Mouse (Mus musculus) embryonic fibroblast, embryonic 13.5 days (primary cell): ENCODE results near the gene Adat3. TPM values are rescaled to one million over a fixed set of nuclear protein-coding genes. Genes with fewer than 3 reads are reported as not detected.
"Not testable (repeated sequence)": the region's sequence is repeated elsewhere in the genome, so short reads cannot be mapped to it uniquely, and the experiment has no call there.

ENCODE experiments used
- H3K27ac ChIP-seq: 2 replicates; pipeline ENCODE4 v1.5.1; 2012; ENCODE audit warnings: low read length, control low read depth, inconsistent platforms; ENCODE audit not compliant: insufficient read depth
- H3K4me1 ChIP-seq: 2 replicates; pipeline ENCODE4 v1.6.1; 2011; ENCODE audit warnings: low read length; ENCODE audit not compliant: control insufficient read depth, insufficient read depth
- H3K4me3 ChIP-seq: 2 replicates; pipeline ENCODE4 v1.5.1; 2011; ENCODE audit warnings: mild to moderate bottlenecking, control low read depth, low read length; ENCODE audit not compliant: insufficient read depth
- CTCF ChIP-seq: IDR thresholded peaks from 2 replicates; pipeline ENCODE4 v1.5.1; 2011; ENCODE audit warnings: mild to moderate bottlenecking, control low read depth, low read length, moderate library complexity, borderline replicate concordance; ENCODE audit not compliant: insufficient read depth
- POLR2A ChIP-seq: IDR thresholded peaks from 2 replicates; pipeline ENCODE4 v1.6.1; 2011; ENCODE audit warnings: low read depth, mild to moderate bottlenecking, control low read depth, low read length, moderate library complexity
- polyA plus RNA-seq: library from polyadenylated mRNA; stranded (reverse); fragments of >200 nt; gene quantifications from 2 replicates; pipeline ENCODE4 v1.2.4, GENCODE M21; 2011; ENCODE audit warnings: low read depth; ENCODE audit not compliant: missing spikeins, insufficient read length

The Adat3 gene
- polyA plus RNA-seq, 1 experiment, result 2.9 TPM

DNA sequence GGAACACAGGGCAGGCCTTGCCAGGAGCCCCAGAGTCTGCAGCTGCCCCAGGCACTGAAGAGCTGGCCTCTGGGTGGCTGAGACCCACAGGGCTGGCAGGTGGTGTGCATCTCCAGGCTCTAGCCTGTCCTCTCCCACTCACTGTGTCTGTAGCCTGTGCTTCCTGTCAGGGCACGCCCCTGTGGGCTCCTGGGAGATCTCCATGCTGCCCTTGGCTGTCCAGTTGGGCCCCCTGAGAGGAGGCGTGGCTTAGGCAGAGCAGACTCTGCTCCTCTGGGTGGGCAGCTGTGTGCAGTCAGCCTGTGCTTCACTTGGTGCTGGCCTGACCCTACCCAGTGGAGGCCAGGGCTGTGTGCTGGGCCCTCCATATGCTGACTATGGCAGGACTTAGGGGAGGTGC lies 25.0 kb downstream of the Adat3 start:
- 0 out of 2 replicates have a peak, but pooled peaks cover 7% of the 10 kb centered on the region for H3K4me1 ChIP-seq

GRCm38 (mm10) chr10:80628925-80629324 lies 26.2 kb downstream of the Adat3 start:
- H3K27ac ChIP-seq, result no peak overlapping the region
- H3K4me1 ChIP-seq, result 0 out of 2 replicates have a peak, but pooled peaks cover 7% of the 10 kb centered on the region
- TF ChIP-seq CTCF (no peak), POLR2A (no peak)
- H3K4me3 ChIP-seq, result no peak overlapping the region

More for the DNA sequence above, 25.0 kb downstream of the Adat3 start:
- Histone ChIP-seq H3K27ac (no peak overlapping the region), H3K4me3 (no peak overlapping the region)
- no peak for TF ChIP-seq POLR2A
- TF ChIP-seq CTCF, result no peak

GRCm38 (mm10) chr10:80635345-80635744 lies 32.7 kb downstream of the Adat3 start:
- TF ChIP-seq POLR2A, result no peak
- TF ChIP-seq CTCF, result no peak
- no peak overlapping the region for H3K4me3 ChIP-seq
- no peak overlapping the region for H3K27ac ChIP-seq
- no peaks in the 10 kb centered on the region for H3K4me1 ChIP-seq

DNA sequence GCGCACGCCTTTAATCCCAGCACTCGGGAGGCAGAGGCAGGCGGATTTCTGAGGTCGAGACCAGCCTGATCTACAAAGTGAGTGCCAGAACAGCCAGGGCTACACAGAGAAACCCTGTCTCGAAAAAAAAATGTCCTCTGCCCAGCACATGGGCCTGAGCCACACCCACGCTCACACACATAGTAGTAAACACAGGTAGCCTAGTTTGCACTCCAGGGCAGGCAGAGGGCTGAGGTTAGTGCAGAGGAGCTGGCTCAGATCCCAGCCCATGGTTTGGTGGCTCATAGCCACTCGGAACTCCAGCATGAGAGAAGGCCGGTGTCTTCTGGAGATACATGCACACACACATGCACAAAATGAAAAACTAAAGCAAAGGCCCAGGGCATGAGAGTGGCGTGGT lies 44.3 kb downstream of the Adat3 start:
- TF ChIP-seq POLR2A, result no peak
- no peak for TF ChIP-seq CTCF
- no peak overlapping the region for H3K27ac ChIP-seq
- no peak overlapping the region for H3K4me3 ChIP-seq
- H3K4me1 ChIP-seq, result no peaks in the 10 kb centered on the region

DNA sequence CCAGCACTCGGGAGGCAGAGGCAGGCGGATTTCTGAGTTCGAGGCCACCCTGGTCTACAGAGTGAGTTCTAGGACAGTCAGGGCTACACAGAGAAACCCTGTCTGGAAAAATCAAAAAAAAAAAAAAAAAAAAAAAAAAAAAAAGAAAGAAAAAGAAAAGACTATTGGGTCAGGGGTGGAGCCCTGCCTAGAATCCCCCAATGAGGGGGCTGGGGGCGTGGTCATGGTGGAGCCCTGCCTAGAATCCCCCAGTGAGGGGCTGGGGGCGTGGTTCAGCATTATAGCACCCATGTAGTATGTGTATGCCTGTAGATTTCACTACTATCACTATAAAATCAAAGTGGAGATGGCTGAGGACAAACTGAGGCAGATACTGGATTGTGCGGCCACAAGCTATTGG lies 47.2 kb downstream of the Adat3 start:
- not testable (repeated sequence) for H3K4me1 ChIP-seq, H3K4me3 ChIP-seq

DNA sequence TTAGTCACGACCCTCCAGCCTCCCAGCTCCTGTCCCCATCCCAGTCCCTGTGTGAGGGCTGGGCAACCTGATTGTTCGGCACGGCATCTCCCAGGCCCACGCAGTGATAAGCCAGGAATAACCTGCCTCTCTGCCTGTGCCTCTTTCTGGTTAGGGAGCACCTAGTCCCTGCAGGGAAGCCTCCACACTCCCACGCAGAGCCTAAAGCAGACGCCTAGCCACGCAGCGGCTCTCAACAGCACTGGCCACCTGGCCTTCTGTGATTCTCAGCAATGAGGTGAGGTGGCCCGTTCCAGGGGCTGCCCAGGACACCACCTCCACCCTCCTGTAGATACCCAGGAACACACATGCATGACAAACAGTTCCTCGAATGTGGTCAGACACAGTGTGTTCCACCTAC lies 47.7 kb downstream of the Adat3 start:
- Histone ChIP-seq H3K4me1 (peaks cover 3% of the 10 kb centered on the region), H3K27ac (no peak overlapping the region), H3K4me3 (no peak overlapping the region)
- TF ChIP-seq POLR2A, result no peak
- no peak for TF ChIP-seq CTCF

More for the DNA sequence above, 47.2 kb downstream of the Adat3 start:
- not testable (repeated sequence) for H3K27ac ChIP-seq

DNA sequence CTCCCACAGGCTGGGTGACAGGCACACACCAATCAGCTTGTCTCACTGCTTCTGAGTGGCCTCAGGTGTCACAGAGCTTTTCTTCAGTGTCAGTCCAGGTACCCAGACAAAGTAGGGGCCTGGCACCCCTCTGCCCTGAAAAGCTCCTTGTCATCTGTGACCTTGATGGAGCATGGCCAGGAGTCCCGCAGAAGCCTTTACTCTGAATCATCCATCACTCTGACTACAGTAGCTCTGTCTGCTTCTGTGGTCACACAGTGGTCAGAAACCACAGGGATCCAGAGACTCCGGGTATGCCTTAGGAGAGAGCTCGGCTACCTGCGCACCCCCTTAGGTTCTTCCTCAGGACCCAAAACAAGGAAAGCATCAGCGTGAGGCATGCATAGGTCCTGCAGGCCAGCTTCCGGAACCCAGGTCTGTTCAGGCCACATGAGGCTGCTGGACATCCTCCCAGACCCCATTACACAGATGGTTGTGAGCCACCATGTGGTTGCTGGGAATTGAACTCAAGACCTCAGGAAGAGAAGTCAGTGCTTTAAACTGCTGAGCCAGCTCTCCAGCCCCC lies 50.6 kb downstream of the Adat3 start:
- no peak for TF ChIP-seq POLR2A
- no peak for TF ChIP-seq CTCF
- H3K4me1 ChIP-seq, result peaks cover 3% of the 10 kb centered on the region
- no peak overlapping the region for H3K4me3 ChIP-seq
- no peak overlapping the region for H3K27ac ChIP-seq

GRCm38 (mm10) chr10:80654866-80655265 lies 52.2 kb downstream of the Adat3 start:
- H3K27ac ChIP-seq, result no peak overlapping the region
- no peak for TF ChIP-seq CTCF
- no peak for TF ChIP-seq POLR2A
- H3K4me1 ChIP-seq, result peaks cover 3% of the 10 kb centered on the region
- no peak overlapping the region for H3K4me3 ChIP-seq

- TF ChIP-seq CTCF (no peak), POLR2A (no peak)
- Histone ChIP-seq H3K27ac (no peak overlapping the region), H3K4me3 (peak overlapping the region; percentile 84), H3K4me1 (peaks cover 3% of the 10 kb centered on the region)
Observed at GRCm38 (mm10) chr10:80655406-80656129, 52.9 kb downstream of the Adat3 start.

DNA sequence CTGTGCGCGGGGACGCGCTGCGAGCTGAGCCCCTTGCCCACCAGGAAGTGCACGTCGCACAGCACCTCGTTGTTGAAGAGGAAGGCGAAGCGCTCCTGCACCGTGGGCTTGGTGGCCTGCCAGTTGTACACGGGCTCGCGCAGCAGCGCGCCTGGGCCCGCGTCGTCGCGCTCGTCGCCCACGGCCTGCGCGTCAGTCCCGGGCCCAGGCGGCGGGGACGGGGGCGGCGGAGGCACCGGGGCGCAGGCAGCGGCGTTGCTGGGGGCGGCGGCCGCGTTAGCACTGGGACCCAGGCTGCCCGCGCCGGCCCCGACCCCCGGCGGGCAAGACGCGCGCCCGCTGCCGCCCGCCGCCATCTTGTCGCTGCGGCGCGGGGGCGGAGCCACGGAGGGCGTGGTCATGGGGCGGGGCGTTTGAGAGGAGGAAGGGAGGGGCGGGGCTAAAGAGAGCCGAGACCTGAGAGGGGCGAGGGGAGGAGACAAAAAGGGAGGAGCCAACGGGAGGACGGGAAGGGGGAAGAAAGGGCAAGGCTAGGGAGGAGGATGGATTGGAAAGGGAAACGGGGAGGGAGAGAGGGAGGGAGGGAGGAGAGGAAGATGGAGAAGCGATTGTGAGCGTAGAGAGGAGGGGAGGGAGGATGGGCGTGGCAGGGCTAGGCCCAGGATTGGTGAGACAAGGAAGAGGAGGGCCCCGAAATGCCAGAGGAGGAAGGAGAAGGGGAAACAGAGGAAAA lies 53.6 kb downstream of the Adat3 start:
- Histone ChIP-seq H3K27ac (peak overlapping the region; percentile 74), H3K4me3 (peak overlapping the region; percentile 84), H3K4me1 (peaks cover 3% of the 10 kb centered on the region)
- no peak; the same call in 1 of the 2 replicates for TF ChIP-seq POLR2A
- TF ChIP-seq CTCF, result no peak
